In genomic region chr10:109010241-109011193, GRCm38 (mm10) we compare ENCODE assay signal across 8 mouse cellular contexts. TPM values are rescaled to one million over a fixed set of nuclear protein-coding genes. Genes with fewer than 3 reads are reported as not detected.
DNase-seq lines count a peak whose midpoint lies in the region; ATAC-seq and TF ChIP-seq lines count a peak whose summit lies in the region.

Gene Syt1 (minus strand): TSS chr10:109010982.

- no peaks in the 10 kb centered on the region for H3K36me3 ChIP-seq in liver, embryonic 13.5 days
- no peaks in the 10 kb centered on the region for H3K36me3 ChIP-seq in neural tube, embryonic 14.5 days (ENCODE audit: control insufficient read depth, insufficient read depth, low read length)

- 3% methylated on average over 37 of the region's 37 CpGs for whole genome bisulfite sequencing in lung, adult 2 months
- WGBS in liver, embryonic 13.5 days (ENCODE audit: insufficient replicate concordance) = 4% methylated on average over 37 of the region's 37 CpGs
- WGBS in neural tube, embryonic 14.5 days = under 1% methylated on average over 37 of the region's 37 CpGs

- peak; percentile 47 for ATAC-seq in liver, embryonic 13.5 days (ENCODE audit: low read depth)
- peak; percentile 99 for ATAC-seq in neural tube, embryonic 14.5 days (ENCODE audit: low read depth)
- no peak for ATAC-seq in monocyte, adult 5-6 weeks (replicated peaks; ENCODE audit: insufficient number of reproducible peaks, low FRiP score, low TSS enrichment, poor library complexity, severe bottlenecking)

- TF ChIP-seq CTCF in lung, adult 2 months (IDR thresholded peaks at IDR 0.05; ENCODE audit: insufficient read depth, low read length) = no peak

- intact Hi-C loops in gastrocnemius, postnatal 14 days (cut with DNase I; ENCODE audit: low total_unique reads) = no loop called here

- H3K27me3 ChIP-seq in liver, embryonic 13.5 days = peaks cover 27% of the 10 kb centered on the region
- H3K27me3 ChIP-seq in neural tube, embryonic 14.5 days (ENCODE audit: control insufficient read depth, insufficient read depth, low read length) = no peaks in the 10 kb centered on the region

- no peaks in the 10 kb centered on the region for H3K9me3 ChIP-seq in liver, embryonic 13.5 days (replicated peaks)
- H3K9me3 ChIP-seq in neural tube, embryonic 14.5 days (ENCODE audit: control insufficient read depth, low read length) = no peaks in the 10 kb centered on the region

- no peak within 1 kb of the TSS for H3K9ac ChIP-seq in liver, embryonic 13.5 days
- H3K9ac ChIP-seq in neural tube, embryonic 14.5 days (replicated peaks; ENCODE audit: low read depth, low read length) = peak within 1 kb of the TSS; percentile 74

- no peak within 1 kb of the TSS for H3K27ac ChIP-seq in liver, embryonic 13.5 days
- peak within 1 kb of the TSS; percentile 85 for H3K27ac ChIP-seq in neural tube, embryonic 14.5 days (ENCODE audit: low read depth, low read length)

- TF ChIP-seq POLR2A in lung, adult 2 months (IDR thresholded peaks at IDR 0.05; ENCODE audit: borderline replicate concordance, extremely low read depth, low read depth, low read length) = no peak

- peak; percentile 4 to 9 for DNase-seq in lung, adult 18-20 months
- DNase-seq in lung, adult 2 months = no peak
- peak; percentile 59 to 81 for DNase-seq in cerebellum, postnatal 4 days (ENCODE audit: low spot score in 2 of 2)
- DNase-seq in gastrocnemius, postnatal 14 days = peak; percentile 14
- peak; percentile 45 to 51 for DNase-seq in kidney, postnatal 4 days
- no peak for DNase-seq in liver, embryonic 13.5 days

- peak within 1 kb of the TSS; percentile 40 for H3K4me2 ChIP-seq in liver, embryonic 13.5 days
- H3K4me2 ChIP-seq in neural tube, embryonic 14.5 days (ENCODE audit: low read depth, low read length) = peak within 1 kb of the TSS; percentile 96

- peaks cover 3% of the 10 kb centered on the region; the same call in 1 of the 2 replicates for H3K4me1 ChIP-seq in lung, adult 2 months (ENCODE audit: control insufficient read depth, insufficient read depth, low read length)
- H3K4me1 ChIP-seq in liver, embryonic 13.5 days (replicated peaks) = no peaks in the 10 kb centered on the region
- no peaks in the 10 kb centered on the region for H3K4me1 ChIP-seq in neural tube, embryonic 14.5 days (ENCODE audit: control insufficient read depth, insufficient read depth, low read length)

- H3K4me3 ChIP-seq in lung, adult 2 months (replicated peaks; ENCODE audit: extremely low read depth, low read depth, low read length) = no peak within 1 kb of the TSS
- peak within 1 kb of the TSS; percentile 16; the same call in 1 of the 2 replicates for H3K4me3 ChIP-seq in liver, embryonic 13.5 days (replicated peaks)
- H3K4me3 ChIP-seq in neural tube, embryonic 14.5 days (ENCODE audit: low read depth, low read length) = peak within 1 kb of the TSS; percentile 63

RNA-seq across cellular contexts. Expression of gene Syt1, which starts in this region (rescaled TPM):
- 0.09 and 0.17 TPM in 2 replicates for polyA plus RNA-seq in lung, adult 2 months (2012; rRNA removed)
- total RNA-seq in gastrocnemius, postnatal 14 days (2021) = under 1 TPM; 0.12 to 0.20 TPM
- 0.08 and 0.14 TPM in 2 replicates for polyA plus RNA-seq in liver, embryonic 13.5 days (2015; fragmentation: Nextera tagmentation; extraction: Ambion mirVana)
- 127 and 130 TPM in 2 replicates for polyA plus RNA-seq in neural tube, embryonic 14.5 days (2014; fragmentation: Nextera tagmentation; extraction: Ambion mirVana)
- total RNA-seq in monocyte, adult 5-6 weeks (2017) = not detected in 3 replicates

Comparison
In these comparisons a context has a peak if more than half of its experiments do, and no peak if none do; other contexts are left out.
1. RNA of gene Syt1 (polyA plus RNA-seq): 127 to 130 TPM in neural tube, embryonic 14.5 days; 0.09 to 0.17 TPM in lung, adult 2 months and 0.08 to 0.14 TPM in liver, embryonic 13.5 days; every median in the first group is over 100 times any median in the second.
2. DNase-seq: peak in lung, adult 18-20 months (2 of 2), cerebellum, postnatal 4 days (2 of 2) and kidney, postnatal 4 days (2 of 2); none in lung, adult 2 months (single experiment) and liver, embryonic 13.5 days (single experiment).
3. Peak in DNase-seq in gastrocnemius, postnatal 14 days; RNA of the gene not detected or under 1 TPM.
4. Peak in ATAC-seq, H3K4me3 ChIP-seq and H3K4me2 ChIP-seq in liver, embryonic 13.5 days; RNA of the gene not detected or under 1 TPM.